Mouse (Mus musculus) ES-E14 (cell line): ENCODE results near the gene Med8. TPM values are rescaled to one million over a fixed set of nuclear protein-coding genes. Genes with fewer than 3 reads are reported as not detected.

Source experiments
- DNase-seq: peaks from one replicate; pipeline ENCODE4 v3.0.0-alpha.2; 2013; ENCODE audit warnings: low read depth, low spot score
- H3K27ac ChIP-seq: 2 replicates; pipeline ENCODE4 v1.5.1; 2012; ENCODE audit warnings: low read depth, mild to moderate bottlenecking, low read length, moderate library complexity, mixed read lengths; ENCODE audit not compliant: poor library complexity, insufficient read depth, severe bottlenecking
- H3K36me3 ChIP-seq: 2 replicates; pipeline ENCODE4 v1.6.1; 2012; ENCODE audit warnings: mild to moderate bottlenecking, low read length, moderate library complexity, mixed read lengths; ENCODE audit not compliant: control insufficient read depth, poor library complexity, insufficient read depth, severe bottlenecking
- H3K4me1 ChIP-seq, 2 experiments: fragments of 150-350 bp in 1 of 2; sonication (generic) in 1 of 2; 2 replicates each; pipeline ENCODE4 v1.6.1; 2012; ENCODE audit warnings: low read length in 2 of 2, mild to moderate bottlenecking in 1 of 2, mixed read lengths in 1 of 2; ENCODE audit not compliant: control insufficient read depth in 2 of 2, insufficient read depth in 2 of 2, poor library complexity in 1 of 2
- H3K4me3 ChIP-seq, 2 experiments: fragments of 150-350 bp in 1 of 2; sonication (generic) in 1 of 2; 2 replicates each; pipeline ENCODE4 v1.5.1; 2012; ENCODE audit warnings: low read length in 2 of 2, low read depth in 1 of 2, mild to moderate bottlenecking in 1 of 2, mixed read lengths in 1 of 2; ENCODE audit not compliant: insufficient read depth in 1 of 2, poor library complexity in 1 of 2, severe bottlenecking in 1 of 2
- H3K9ac ChIP-seq: 2 replicates; pipeline ENCODE4 v1.6.1; 2012; ENCODE audit warnings: low read depth, mild to moderate bottlenecking, low read length, mixed read lengths; ENCODE audit not compliant: poor library complexity, insufficient read depth, severe bottlenecking
- H3K9me3 ChIP-seq: fragments of 150-350 bp; sonication (generic); 2 replicates; pipeline ENCODE4 v1.6.1; 2012; ENCODE audit warnings: low read depth, mild to moderate bottlenecking, low read length; ENCODE audit not compliant: control insufficient read depth, insufficient read depth
- CHD2 ChIP-seq: IDR thresholded peaks from 2 replicates; pipeline ENCODE4 v1.6.1; 2014; ENCODE audit warnings: mild to moderate bottlenecking, low read depth, low read length, inconsistent platforms
- HCFC1 ChIP-seq: IDR thresholded peaks from 2 replicates; pipeline ENCODE4 v1.6.1; 2012; ENCODE audit warnings: low read length, inconsistent platforms, borderline replicate concordance; ENCODE audit not compliant: insufficient read depth
- MAFK ChIP-seq: IDR thresholded peaks from 2 replicates; pipeline ENCODE4 v1.6.1; 2014; ENCODE audit warnings: mild to moderate bottlenecking, low read depth, low read length, inconsistent platforms; ENCODE audit not compliant: insufficient read depth
- ZC3H11A ChIP-seq: IDR thresholded peaks from 2 replicates; pipeline ENCODE4 v1.6.1; 2012; ENCODE audit warnings: low read depth, mild to moderate bottlenecking, inconsistent platforms, low read length, borderline replicate concordance
- ZNF384 ChIP-seq: IDR thresholded peaks from 2 replicates; pipeline ENCODE4 v1.6.1; 2012; ENCODE audit warnings: low read depth, low read length, inconsistent platforms
- in situ Hi-C, 2 experiments: fragments of 600-800 bp; cut with MboI; formaldehyde crosslinking; loops; one replicate each; pipeline ENCODE4 v1.15.1; 2025; ENCODE audit warnings: low sequenced_read_pairs in 2 of 2, inconsistent platforms in 1 of 2; ENCODE audit not compliant: unreplicated experiment in 2 of 2
- total RNA-seq: library from RNA; depleted of rRNA; stranded (reverse); fragments of 300-350 nt; gene quantifications from 2 replicates; pipeline ENCODE4 v1.2.3, GENCODE M21; 2012

Gene Med8
- total RNA-seq, 1 experiment: 74.1 TPM

DNA sequence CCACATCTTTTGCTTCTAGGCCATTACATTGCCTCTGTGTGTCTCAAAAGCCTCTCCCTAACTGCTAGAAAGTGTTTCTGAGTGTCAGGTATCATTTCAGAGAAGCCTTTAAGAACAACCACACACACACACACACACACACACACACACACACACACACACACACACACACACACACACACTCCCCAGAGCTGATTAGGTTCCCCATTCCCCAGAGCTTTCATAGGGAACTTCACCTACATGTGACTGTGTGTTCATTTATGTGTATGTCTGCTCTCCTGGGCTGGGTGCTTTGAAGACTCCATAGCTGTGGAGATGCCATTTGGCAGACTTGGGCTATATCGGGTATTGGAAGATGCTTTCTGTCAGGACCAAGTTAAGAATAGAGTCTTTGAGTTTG is 16.2 kb downstream of the Med8 start:
- no peak for DNase-seq
- Histone ChIP-seq H3K9ac (no peak overlapping the region), H3K4me3 (no peak overlapping the region), H3K4me1 (peaks cover 0 to 19% of the 10 kb centered on the region in 2 experiments; a peak in 2 of 4 replicates), H3K36me3 (peaks cover 6% of the 10 kb centered on the region; the same call in 1 of the 2 replicates), H3K27ac (no peak overlapping the region), H3K9me3 (no peaks in the 10 kb centered on the region)
- TF ChIP-seq ZNF384 (no peak), MAFK (no peak), HCFC1 (no peak), CHD2 (no peak), ZC3H11A (no peak)
- in situ Hi-C loops: no loop called here

DNA sequence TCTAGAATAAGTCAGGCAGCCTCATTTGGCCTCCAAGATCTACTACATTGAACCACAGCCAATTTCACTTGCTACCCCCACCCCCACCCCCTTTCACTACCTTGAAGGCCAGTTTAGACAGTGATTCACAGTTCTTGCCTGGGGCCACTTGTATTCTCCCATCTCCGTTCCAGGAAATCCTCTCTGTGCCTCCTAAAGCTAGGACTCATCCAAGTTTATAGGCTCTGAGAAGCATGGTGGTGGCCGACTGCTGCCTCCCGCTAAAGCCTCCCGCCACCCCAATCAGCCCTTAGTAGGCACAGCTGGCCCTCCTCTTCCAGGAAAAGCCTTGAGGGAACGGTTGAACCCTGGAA is 18.3 kb downstream of the Med8 start:
- peak overlapping the region; percentile 82 for H3K9ac ChIP-seq
- peaks cover 0 to 22% of the 10 kb centered on the region in 2 experiments; a peak in 2 of 4 replicates for H3K4me1 ChIP-seq
- no peak overlapping the region for H3K27ac ChIP-seq
- no peak for TF ChIP-seq CHD2
- no peak for TF ChIP-seq ZC3H11A
- no peak for TF ChIP-seq MAFK
- TF ChIP-seq ZNF384: no peak
- TF ChIP-seq HCFC1: no peak
- H3K9me3 ChIP-seq: no peaks in the 10 kb centered on the region
- H3K36me3 ChIP-seq: peaks cover 21% of the 10 kb centered on the region
- peak overlapping the region; percentile 80 to 82 for H3K4me3 ChIP-seq
- in situ Hi-C loops: no loop called here
- no peak for DNase-seq

DNA sequence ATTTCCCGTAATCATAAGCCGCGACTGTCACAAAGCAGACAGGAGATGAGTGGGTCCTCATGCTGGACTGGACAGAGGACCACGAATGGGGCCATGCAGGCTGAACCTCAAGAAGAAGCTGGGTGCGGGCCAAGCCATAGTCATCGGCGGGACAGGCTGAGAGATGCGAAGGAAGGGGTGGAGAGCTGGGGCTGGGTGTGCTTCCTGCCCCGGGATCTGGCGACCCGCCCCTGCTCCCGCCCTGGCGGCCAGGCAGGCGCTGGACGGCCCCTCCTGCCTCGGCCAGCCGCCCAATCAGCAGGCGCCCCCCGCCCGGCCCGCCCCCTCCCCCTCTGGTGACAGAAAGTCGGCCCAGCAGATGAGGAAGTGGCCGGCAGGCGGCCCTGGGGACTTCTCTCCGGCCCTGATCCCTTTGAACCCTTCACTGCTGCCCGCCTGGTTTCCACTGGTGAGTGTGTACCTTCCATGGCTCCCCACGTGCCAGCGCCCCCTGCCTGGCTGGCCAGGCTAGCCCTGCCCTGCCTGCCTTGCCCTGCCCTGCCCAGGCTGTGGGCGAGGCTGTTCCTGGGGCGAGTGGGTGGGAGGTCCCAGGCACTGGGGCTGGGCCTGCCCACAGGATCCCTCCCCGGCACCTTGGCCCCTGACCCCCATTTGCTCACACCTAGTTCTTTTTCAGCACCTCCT is 18.8 kb downstream of the Med8 start, which contains the start of gene Elovl1:
Elovl1 (plus strand) TSS at position 326 of the 684 bp plus-strand sequence.
- Histone ChIP-seq H3K9me3 (no peaks in the 10 kb centered on the region), H3K27ac (no peak within 1 kb of the TSS), H3K4me3 (peak within 1 kb of the TSS; percentile 80 to 82), H3K36me3 (peaks cover 26% of the 10 kb centered on the region), H3K4me1 (peaks cover 0 to 22% of the 10 kb centered on the region in 2 experiments; a peak in 2 of 4 replicates), H3K9ac (peak within 1 kb of the TSS; percentile 82)
- DNase-seq: no peak
- TF ChIP-seq HCFC1: 0 out of 2 replicates have a peak, but pooled peaks have one; percentile 29
- TF ChIP-seq MAFK: no peak
- in situ Hi-C loops: no loop called here

DNA sequence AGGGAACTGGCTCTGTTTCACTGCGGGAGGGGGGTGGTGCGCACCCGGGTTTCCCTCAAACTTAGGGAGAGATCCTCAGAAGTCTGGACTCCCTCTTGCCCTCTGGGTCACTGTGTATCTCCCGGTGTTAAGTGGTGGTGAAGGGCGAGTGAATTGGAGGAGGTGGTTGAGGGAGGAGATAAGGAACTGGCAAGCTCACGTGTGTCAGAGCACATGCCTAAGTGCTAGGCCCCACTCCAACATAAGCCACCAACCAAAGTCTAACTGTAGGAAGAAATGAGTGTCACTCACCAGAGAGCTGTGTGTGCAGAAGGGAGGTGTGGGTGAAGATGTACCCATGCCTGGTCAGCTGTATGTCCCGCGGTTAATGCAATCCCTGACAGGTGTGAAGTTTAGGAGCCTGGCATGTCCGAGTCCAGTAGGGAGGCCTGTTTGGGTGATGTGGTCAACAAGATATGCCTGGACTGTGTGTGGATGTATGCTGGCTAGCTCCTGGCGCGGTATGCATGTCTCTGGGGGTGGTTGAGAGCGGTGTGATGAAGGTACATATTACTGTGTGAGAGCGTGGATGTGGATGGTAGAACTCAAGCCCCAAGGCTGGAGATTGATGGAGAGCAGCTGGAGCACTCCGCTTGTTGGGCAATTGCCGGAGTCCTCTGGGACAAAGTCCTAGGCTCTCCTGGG is 19.5 kb downstream of the Med8 start:
- Histone ChIP-seq H3K27ac (no peak overlapping the region), H3K36me3 (peaks cover 34% of the 10 kb centered on the region), H3K4me1 (peaks cover 0 to 24% of the 10 kb centered on the region in 2 experiments; a peak in 2 of 4 replicates), H3K4me3 (peak overlapping the region; percentile 80 to 82), H3K9ac (peak overlapping the region; percentile 73), H3K9me3 (no peaks in the 10 kb centered on the region)
- in situ Hi-C loops: no loop called here
- TF ChIP-seq MAFK (no peak), HCFC1 (no peak)
- DNase-seq: no peak
